Mouse (Mus musculus) liver, embryonic 14.5 days (tissue): Measurements from ENCODE around the gene 1700019D03Rik. TPM values are rescaled to one million over a fixed set of nuclear protein-coding genes. Genes with fewer than 3 reads are reported as not detected.

Experiments used
- ATAC-seq: fragments of 200-750 bp; cut with Nextera tagmentation; 2 replicates; pipeline ENCODE4 v1.8.0; 2017; ENCODE audit warnings: moderate number of reproducible peaks, mild to moderate bottlenecking, moderate library complexity; ENCODE audit not compliant: insufficient read depth
- DNase-seq, 3 experiments: peaks; one replicate each; pipeline ENCODE4 v3.0.0-alpha.2; 2012 to 2013; ENCODE audit warnings: low read depth in 3 of 3, low spot score in 3 of 3
- H3K27ac ChIP-seq: fragments of 300-500 bp; sonication (generic); 2 replicates; pipeline ENCODE4 v1.5.1; 2014; ENCODE audit warnings: moderate library complexity, mild to moderate bottlenecking, control low read depth, inconsistent platforms
- H3K27me3 ChIP-seq: fragments of 300-500 bp; sonication (generic); 2 replicates; pipeline ENCODE4 v1.6.1; 2014; ENCODE audit warnings: mild to moderate bottlenecking, low read length, moderate library complexity; ENCODE audit not compliant: control insufficient read depth, insufficient read depth
- H3K36me3 ChIP-seq: fragments of 300-500 bp; sonication (generic); replicated peaks from 2 replicates; pipeline ENCODE4 v1.6.1; 2014; ENCODE audit warnings: low read depth; ENCODE audit not compliant: control insufficient read depth, insufficient read depth
- H3K4me1 ChIP-seq, 2 experiments: fragments of 200-500 bp in 1 of 2; fragments of 300-500 bp in 1 of 2; sonication (generic) in 1 of 2; replicated peaks; 2 replicates each; pipeline ENCODE4 v1.6.1; 2012 to 2014; ENCODE audit warnings: antibody characterized with exemption in 1 of 2, inconsistent platforms in 1 of 2, low read length in 1 of 2; ENCODE audit not compliant: control insufficient read depth in 2 of 2, insufficient read depth in 2 of 2
- H3K4me2 ChIP-seq: fragments of 300-500 bp; sonication (generic); 2 replicates; pipeline ENCODE4 v1.6.1; 2014; ENCODE audit warnings: low read depth, mild to moderate bottlenecking, control low read depth, moderate library complexity
- H3K4me3 ChIP-seq, 2 experiments: fragments of 200-500 bp in 1 of 2; fragments of 300-500 bp in 1 of 2; sonication (generic) in 1 of 2; 2 replicates each; pipeline ENCODE4 v1.5.1; 2012 to 2014; ENCODE audit warnings: low read depth in 2 of 2, low read length in 2 of 2, mild to moderate bottlenecking in 2 of 2, control low read depth in 1 of 2, inconsistent platforms in 1 of 2, moderate library complexity in 1 of 2; ENCODE audit not compliant: insufficient read depth in 1 of 2
- H3K9ac ChIP-seq: fragments of 300-500 bp; sonication (generic); replicated peaks from 2 replicates; pipeline ENCODE4 v1.6.1; 2014; ENCODE audit warnings: mild to moderate bottlenecking, control low read depth, moderate library complexity
- H3K9me3 ChIP-seq: fragments of 300-500 bp; sonication (generic); 2 replicates; pipeline ENCODE4 v1.6.1; 2016; ENCODE audit warnings: low read length, mixed read lengths; ENCODE audit not compliant: control insufficient read depth
- CTCF ChIP-seq: IDR thresholded peaks from 2 replicates; pipeline ENCODE4 v1.5.1; 2016; ENCODE audit warnings: antibody characterized with exemption, low read depth, control low read depth
- EP300 ChIP-seq: IDR thresholded peaks from 2 replicates; pipeline ENCODE4 v1.6.1; 2016; ENCODE audit warnings: antibody characterized with exemption, low read depth
- WGBS: fragments of 180-500 bp; shearing (Covaris S2); extraction: QIAGEN DNeasy Blood & Tissue Kit; methylation state at CpG from one replicate; pipeline ENCODE4 v1.1.7; 2014; ENCODE audit not compliant: insufficient replicate concordance; 5-methylcytosine and 5-hydroxymethylcytosine counted together
- polyA plus RNA-seq, 2 experiments: library from polyadenylated mRNA; depleted of rRNA in 1 of 2; stranded (reverse) in 1 of 2; unstranded in 1 of 2; fragments of >200 nt; fragmentation: Nextera tagmentation in 1 of 2; extraction: Ambion mirVana in 1 of 2; gene quantifications; 2 replicates each; pipeline versions ENCODE4 v1.2.1 to v1.2.3; 2012 to 2014

The 1700019D03Rik gene
- polyA plus RNA-seq, 2 experiments = 2.0 to 8.2 TPM

DNA sequence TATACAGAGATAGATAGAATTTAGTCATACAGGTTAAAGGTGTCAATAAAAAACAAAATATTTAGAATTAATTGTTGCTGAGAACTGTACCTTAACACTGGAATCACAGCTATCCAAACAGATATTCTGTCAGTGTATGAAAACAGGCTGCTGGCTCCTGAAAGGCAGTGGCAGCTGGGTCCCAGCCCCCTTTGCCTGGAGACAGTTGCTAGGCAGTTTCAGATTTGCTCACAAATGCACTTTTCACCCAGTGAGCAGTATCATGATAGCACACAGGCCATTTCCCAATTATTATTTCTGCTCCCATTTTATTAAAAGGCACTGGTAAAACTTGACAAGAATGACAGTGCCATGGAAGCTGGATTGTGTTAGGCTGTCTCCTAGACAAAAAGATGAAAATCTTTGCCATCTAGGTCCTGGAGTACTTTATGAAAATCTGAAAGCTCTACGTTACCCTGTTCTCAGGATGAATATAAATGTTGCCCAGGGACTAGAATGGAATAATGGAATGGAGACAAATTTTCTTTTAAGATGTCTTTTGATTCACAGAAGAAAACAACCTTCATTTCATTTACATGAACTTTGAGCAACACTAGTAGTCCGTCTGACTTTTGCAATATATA lies 48.0 kb downstream of the 1700019D03Rik start:
- Histone ChIP-seq H3K27me3 (no peaks in the 10 kb centered on the region), H3K4me1 (no peaks in the 10 kb centered on the region), H3K4me2 (no peak overlapping the region), H3K4me3 (no peak overlapping the region), H3K9ac (no peak overlapping the region), H3K9me3 (no peaks in the 10 kb centered on the region), H3K36me3 (no peaks in the 10 kb centered on the region), H3K27ac (no peak overlapping the region)
- ATAC-seq = no peak
- TF ChIP-seq CTCF (no peak), EP300 (no peak)
- no peak for DNase-seq
- WGBS = 58% methylated on average over 2 of the region's 2 CpGs

DNA sequence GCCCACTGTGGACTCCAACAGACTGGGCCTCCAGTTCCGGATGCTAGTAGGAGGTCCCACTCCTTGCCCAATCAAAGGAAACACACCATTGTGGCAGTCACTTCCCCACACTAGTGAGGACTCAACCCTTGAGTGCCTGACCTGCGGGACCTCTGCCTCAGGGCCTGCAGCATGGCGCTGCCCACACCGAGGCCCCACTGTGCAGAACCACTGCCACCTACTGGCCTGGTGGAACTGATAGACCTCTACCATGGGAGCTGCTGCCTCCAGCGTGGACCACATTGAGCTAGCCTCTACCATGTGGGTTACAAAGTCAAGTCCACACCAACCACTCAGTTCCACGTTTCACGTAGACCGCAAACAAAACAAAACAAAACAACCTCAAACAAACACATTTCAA lies 55.4 kb downstream of the 1700019D03Rik start:
- DNase-seq (no peak), ATAC-seq (no peak)
- Histone ChIP-seq H3K27ac (no peak overlapping the region), H3K36me3 (no peaks in the 10 kb centered on the region), H3K27me3 (no peaks in the 10 kb centered on the region), H3K4me2 (no peak overlapping the region), H3K4me3 (no peak overlapping the region), H3K4me1 (0 out of 4 replicates have a peak, but pooled peaks cover 0 to 3% of the 10 kb centered on the region in 2 experiments), H3K9ac (no peak overlapping the region), H3K9me3 (no peaks in the 10 kb centered on the region)
- WGBS = 59% methylated on average over 8 of the region's 8 CpGs
- TF ChIP-seq CTCF (peak; percentile 61), EP300 (no peak)

DNA sequence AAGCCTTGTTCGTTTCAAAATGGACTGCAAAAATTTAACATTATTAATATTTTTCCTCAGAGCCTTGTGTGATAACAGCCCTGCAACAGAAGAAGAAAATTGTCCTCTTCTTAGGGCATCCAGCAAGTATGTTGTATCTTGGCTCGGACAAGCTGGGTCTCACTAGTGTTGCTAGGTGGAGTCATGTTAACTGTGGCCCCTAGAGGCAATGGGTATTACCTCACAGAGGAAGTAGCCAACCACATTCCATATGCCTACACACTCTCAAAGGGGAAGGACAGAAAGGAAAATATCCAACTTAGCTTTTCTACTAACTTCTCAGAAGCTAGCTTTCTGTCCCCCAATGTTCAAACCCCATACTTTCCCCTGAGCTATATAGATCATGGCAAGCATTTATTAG lies 56.9 kb downstream of the 1700019D03Rik start:
- no peak for ATAC-seq
- H3K27ac ChIP-seq = no peak overlapping the region
- no peak overlapping the region for H3K4me3 ChIP-seq
- 44% methylated on average over 2 of the region's 2 CpGs for WGBS
- TF ChIP-seq CTCF (no peak), EP300 (no peak)
- H3K9ac ChIP-seq = no peak overlapping the region
- H3K27me3 ChIP-seq = no peaks in the 10 kb centered on the region
- no peak for DNase-seq
- H3K4me1 ChIP-seq = 0 out of 4 replicates have a peak, but pooled peaks cover 0 to 3% of the 10 kb centered on the region in 2 experiments
- H3K9me3 ChIP-seq = no peaks in the 10 kb centered on the region
- no peak overlapping the region for H3K4me2 ChIP-seq
- no peaks in the 10 kb centered on the region for H3K36me3 ChIP-seq

DNA sequence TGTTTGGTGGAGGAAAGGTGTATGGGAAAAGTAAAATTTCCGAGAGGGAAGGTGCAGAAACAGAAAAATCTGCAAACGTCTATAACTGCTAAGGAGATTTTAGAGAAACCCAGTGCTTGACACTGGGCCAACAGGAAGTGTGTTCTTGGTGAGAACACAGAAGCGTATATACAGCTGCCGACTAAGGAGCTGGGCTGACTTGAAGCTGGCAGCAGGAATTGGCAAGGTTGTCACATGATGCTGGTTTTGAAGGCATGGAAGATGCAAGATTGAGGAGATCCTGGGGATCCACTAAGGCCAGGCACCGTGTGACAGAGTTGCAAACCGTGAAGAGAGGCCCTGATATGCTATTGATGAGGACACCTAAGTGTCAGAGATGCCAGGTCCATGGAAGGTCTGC lies 59.8 kb downstream of the 1700019D03Rik start:
- H3K9ac ChIP-seq = no peak overlapping the region
- DNase-seq = no peak
- H3K27ac ChIP-seq = no peak overlapping the region
- no peak overlapping the region for H3K4me3 ChIP-seq
- no peak for ATAC-seq
- H3K27me3 ChIP-seq = no peaks in the 10 kb centered on the region
- WGBS = 42% methylated on average over 6 of the region's 6 CpGs
- H3K4me2 ChIP-seq = no peak overlapping the region
- H3K4me1 ChIP-seq = 0 out of 4 replicates have a peak, but pooled peaks cover 0 to 3% of the 10 kb centered on the region in 2 experiments
- H3K36me3 ChIP-seq = no peaks in the 10 kb centered on the region
- TF ChIP-seq CTCF (no peak), EP300 (no peak)
- no peaks in the 10 kb centered on the region for H3K9me3 ChIP-seq

DNA sequence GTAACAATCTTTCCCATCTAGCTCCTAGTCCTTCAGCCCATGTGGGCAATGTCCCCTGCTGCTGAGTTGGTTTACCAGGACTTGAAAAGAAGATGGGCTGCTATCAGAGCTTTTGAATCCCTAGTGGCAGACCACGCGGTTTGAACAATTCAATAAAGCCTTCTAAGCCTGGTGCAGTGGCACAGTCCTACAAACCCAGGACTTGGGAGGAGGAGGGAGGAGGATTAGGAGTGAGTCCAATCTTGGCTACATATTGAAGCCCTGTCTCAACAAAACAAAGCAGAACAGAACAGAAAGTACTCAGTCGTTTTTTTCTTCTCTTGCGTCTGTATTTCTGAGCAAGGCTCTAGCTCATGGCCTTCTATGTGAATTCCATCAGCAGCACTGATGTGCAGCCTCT lies 63.2 kb downstream of the 1700019D03Rik start:
- WGBS = 58% methylated on average over 4 of the region's 4 CpGs
- ATAC-seq = no peak
- DNase-seq = no peak

More for the DNA sequence above, 63.2 kb downstream of the 1700019D03Rik start:
- Histone ChIP-seq H3K36me3 (no peaks in the 10 kb centered on the region), H3K27ac (no peak overlapping the region), H3K4me1 (0 out of 4 replicates have a peak, but pooled peaks cover 0 to 3% of the 10 kb centered on the region in 2 experiments), H3K9ac (no peak overlapping the region), H3K9me3 (no peaks in the 10 kb centered on the region), H3K4me2 (no peak overlapping the region), H3K27me3 (peaks cover 4% of the 10 kb centered on the region; the same call in 1 of the 2 replicates), H3K4me3 (no peak overlapping the region)
- TF ChIP-seq EP300 = no peak
- no peak for TF ChIP-seq CTCF
